Mouse (Mus musculus) ovary, adult 18-20 months (tissue): ENCODE data around the gene Tmpo.

ENCODE experiments used
- DNase-seq: peaks from one replicate; pipeline ENCODE4 v3.0.0; 2022; ENCODE audit warnings: low spot score, mixed read lengths

Tmpo gene

DNA sequence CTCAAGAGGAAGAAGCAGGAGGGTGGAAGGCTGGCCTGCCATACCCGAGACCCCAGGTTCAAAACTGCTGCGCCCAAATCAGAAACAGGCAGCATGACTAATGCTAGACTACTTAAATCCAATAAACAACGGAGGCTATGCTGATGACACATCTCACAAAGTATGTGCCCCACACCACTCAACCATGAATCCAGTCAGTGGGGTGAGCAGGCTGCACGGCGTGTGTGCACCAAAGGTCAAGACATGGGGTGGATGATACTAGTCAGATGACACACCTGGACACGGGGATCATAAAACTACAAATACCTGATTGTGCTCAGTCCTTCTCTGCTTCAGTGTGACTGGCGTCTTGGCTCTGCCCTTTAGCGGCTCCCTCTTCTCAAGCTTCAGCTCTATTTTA, 22.7 kb downstream of the Tmpo start:
- no peak for DNase-seq

DNA sequence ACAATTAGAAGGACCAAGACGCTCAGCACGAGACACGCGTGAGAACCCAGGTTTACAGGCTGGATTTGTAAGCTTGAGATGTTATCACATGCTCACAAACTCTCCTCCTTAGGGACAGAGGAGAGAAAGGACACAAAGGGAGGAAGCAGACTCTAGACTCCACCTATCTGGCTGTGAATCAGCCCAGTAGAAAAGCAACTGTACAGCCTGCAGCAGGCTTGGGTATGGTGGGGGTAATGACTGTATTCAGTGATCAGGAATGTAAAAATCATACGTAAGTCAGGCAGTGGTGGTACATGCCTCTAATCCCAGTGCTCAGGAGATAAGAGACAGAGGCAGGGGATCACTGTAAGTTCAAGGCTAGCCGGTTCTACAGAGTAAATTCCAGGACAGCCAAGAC, 24.8 kb downstream of the Tmpo start:
- DNase-seq = no peak

DNA sequence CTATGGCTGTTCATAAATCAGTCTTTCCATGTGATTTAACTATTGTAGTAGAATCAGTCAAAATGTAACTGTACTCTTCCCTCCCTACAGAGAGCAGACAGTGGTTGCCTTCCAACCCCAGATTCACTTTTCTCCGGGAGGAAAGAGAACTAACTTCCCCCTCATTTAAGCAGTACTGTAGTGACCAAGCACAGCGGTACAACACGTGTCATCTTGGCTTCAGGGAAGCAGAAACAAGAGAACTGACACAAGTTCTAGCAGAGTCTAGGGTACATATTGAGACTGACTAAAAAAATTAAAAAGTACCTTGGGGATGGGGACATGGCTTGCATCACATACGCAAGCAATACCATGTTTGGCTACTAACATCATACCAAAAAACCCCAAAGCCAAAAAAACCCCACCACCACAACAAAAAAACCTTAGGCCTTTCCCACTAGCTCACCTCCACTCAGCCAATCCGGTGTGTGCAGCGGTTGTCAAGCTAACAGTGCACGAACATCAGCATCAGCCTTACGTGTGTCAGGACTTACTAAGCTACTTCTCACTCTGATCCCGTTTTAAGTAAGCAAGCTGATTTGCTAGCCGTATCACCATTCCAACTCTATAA, 27.1 kb downstream of the Tmpo start:
- no peak for DNase-seq

DNA sequence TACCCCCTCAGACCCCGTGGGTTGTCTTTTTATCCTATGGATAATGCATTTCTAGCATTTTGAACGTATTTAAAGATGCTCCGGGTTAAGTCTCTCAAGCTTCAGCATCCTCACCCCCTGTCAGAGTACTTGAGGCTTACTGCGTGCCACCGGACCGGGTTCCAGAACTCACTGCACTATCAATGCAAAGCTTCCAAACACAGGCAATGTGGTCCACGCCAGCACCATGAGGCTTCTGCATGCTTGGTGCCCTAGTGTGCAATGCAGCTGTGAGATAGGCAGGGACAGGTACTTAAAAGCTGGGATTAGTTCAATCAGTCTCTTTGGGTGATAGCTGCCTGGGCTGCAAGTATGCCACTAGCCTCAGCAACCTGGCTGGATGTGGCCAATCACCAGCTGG, 35.7 kb downstream of the Tmpo start:
- no peak for DNase-seq

DNA sequence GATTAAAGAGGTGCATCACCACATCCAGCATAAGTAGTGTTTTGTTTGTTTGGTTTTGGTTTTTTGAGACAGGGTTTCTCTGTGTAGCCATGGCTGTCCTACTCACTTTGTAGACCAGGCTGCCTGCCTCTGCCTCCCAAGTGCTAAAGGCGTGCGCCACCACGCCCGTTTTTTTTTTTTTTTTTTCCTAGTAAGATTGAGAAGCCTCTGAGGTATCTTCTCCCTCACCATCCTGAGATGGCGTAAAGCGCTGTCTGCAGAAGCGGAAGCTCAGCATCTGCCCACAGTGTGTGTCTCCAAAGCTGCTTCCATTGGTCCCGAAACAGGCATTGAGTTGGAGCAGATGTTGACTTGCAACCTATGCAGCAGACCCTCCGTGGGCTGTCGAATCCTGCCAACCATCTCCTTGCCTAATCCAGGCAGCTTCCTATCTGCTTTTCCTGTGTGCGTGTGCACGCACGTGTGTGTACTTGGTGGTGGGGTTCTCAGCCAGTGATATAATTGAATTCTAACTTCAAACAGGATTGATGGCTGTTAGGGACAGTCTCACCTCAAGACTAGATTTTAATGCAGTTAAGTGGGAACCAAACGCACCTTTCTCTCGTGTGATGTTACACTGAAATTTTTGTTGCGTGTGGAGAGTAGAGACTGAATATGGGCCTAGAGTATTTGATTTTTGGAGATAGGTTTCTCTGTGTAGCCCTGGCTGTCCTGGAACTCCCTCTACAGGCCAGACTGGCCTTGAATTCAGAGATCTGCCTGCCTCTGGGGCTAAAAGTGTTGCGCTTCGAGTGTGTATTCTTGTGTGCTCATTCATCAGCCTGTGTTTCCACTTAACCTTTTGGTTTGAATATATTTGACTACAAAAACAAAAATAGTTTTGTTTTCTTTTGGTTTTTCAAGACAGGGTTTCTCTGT, 37.5 kb downstream of the Tmpo start:
- no peak for DNase-seq

DNA sequence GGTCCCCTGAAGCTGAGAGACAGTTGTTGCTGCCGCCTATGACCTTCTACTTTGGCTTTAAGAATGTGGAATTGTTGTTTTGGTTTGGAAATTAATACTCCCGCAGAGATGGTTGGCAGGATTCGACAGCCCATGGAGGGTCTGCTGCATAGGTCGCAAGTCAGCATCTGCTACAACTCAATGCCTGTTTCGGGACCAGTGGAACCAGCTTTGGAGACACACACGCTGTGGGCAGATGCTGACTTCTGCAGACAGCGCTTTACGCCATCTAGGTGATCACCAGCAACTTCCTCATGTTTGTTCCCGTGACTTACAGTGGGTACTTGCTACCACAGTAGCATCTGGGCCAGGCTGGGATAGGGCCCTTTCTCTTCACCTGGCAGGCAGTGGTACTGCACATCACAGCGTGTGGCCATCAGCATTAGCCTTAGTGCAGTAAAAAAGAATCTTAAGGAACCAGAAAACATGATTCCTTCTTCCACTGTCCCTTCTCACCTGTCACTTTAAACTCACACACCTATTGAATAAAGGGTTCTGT, 38.4 kb downstream of the Tmpo start:
- DNase-seq = no peak

DNA sequence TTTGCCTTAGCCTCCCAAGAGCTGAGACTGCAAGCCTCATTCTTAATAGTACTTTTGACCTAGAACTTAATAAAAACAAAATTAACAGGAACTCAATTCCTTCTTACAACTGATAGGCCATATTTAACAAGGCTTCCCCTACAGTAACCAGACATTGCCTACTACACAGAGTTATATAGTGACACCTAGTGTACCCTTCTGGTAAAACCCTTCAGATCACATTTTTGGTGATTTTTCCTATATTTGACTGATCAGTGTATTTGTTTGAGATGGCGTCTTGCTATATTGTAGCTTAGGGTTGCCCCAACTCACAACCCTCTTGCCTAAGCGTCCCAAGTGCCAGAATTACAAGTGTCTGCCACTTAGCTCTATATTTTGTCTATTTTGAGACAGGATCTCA, 39.6 kb downstream of the Tmpo start:
- DNase-seq = no peak

DNA sequence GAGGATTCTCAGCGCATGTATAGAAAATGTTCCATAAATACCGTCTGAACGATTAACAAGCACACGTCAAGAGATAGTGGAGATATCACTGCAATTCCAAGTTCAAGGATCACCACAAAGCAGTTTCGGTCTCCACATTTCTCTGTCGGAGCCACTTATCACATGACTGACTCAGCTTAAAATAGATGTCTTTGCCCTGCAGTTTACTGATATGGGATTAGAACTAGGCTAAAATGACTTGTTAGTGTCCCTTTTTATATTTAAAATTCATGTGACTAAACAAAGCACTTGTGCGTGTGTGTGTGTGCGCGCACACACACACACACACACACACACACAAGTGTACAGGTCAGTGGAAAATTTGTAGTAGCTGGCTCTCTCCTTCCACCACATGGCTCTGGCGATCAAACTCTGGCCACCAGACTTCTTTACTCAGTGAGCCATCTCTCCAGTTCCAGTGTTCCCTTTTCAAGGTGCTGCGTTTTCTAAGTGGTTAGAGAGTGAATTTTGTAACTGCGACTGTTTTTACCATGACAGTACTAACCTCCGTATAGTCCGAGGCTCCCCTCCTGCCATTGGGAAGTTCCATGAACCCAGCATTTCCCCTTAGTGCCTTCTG, 41.9 kb downstream of the Tmpo start:
- no peak for DNase-seq

DNA sequence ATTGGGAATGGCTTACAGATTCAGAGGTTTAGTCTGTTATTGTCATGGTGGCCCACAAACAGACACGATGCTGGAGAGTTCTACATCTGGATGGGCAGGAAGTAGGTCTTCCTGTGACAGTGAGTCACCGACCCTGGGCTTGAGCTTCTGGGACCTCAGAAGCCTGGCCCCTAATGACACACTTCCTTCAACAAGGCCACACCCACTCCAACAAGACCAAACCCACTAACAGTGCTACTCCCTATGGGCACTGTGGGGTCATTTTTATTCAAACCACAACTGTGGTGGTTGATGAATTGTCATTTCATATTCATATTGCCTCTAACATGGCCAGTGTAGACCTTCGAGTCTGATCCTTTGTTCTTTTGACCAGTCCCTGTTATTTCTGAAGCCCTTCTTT, 42.8 kb downstream of the Tmpo start:
- DNase-seq = no peak

DNA sequence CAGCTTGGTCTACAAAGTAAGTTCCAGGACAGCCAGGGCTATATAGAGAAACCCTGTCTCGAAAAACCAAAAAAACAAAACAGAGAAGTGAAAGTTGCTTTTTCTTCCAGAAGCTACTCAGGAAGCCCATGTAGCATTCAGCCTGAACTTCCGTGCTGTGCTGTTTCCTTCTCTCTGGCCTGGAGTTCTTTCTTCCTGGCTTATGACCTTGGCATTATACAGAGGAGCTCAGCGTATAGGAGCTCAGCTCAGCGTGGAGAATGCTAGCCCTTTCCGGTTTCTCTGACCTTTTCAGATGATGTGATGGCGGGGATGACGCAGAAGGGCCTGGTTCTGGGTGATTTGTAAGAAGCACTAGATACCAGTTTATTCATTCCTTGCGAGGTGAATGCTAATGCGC, 43.7 kb downstream of the Tmpo start:
- DNase-seq = no peak

DNA sequence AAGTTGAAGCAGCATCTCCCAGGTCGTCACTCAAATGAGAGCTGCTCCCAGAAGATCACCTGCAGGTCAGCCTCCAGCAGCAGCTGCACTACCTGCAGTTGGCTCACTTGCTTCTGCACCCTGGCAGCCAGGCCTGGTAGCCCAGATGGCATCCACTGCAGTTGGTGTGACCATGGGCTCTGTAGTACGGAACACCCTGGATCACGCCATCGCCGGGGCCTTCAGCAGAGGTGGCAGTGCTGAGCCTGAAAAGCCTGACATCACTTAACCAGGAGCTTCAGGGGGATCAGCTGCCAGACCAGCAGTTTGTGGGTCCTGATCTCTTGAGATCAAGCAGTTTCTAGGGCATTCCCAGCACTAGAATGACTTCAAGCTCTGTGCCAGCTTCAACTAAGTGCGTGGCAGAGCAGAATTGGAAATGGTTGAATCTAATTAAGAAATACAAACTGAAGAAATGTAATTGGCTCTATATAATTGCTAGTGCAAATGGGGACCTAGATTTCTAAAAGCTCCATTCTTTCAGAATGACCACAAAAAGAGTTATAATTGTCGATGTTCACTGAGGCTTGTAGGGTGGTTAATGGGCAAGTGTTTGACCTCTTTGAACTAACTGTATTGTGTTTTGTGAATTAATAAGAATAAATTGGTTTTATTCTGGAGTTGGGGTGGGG, 45.7 kb downstream of the Tmpo start:
- no peak for DNase-seq

DNA sequence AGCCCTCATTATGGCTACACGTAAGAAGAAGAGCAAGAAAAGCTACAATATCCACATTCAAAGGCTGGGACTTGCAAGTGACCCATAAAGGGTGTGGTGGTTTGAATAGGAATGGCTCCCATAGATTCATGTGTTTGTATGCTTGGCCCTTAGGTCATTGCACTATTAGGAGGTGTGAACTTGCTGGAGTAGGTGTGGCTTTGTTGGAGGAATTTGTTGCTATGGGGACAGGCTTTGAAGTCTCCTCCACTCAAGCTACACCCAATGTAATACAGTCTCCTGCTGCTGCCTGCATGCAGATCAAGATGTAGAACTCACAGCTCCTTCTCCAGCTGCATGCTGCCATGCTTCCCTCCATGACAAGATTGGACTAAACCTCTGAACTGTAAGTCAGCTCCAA, 49.5 kb downstream of the Tmpo start:
- DNase-seq = no peak

DNA sequence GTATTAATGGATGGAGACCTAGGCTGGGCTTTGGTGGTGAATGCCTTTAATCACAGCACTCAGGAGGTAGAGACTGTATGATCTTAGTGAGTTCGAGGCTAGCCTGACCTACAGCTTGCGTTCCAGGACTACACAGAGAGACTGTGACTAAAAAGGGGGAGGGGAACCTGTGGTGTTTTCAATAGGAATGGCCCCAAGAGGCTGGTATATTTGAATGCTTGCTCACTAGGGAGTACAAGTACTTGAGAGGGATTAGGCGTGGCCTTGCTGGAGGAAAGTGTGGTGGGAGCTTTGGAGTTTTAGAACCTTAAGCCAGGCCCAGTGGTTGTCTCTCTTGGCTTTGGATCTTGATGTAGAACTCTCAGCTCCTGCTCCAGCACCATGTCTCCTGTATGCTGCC, 50.3 kb downstream of the Tmpo start:
- no peak for DNase-seq

DNA sequence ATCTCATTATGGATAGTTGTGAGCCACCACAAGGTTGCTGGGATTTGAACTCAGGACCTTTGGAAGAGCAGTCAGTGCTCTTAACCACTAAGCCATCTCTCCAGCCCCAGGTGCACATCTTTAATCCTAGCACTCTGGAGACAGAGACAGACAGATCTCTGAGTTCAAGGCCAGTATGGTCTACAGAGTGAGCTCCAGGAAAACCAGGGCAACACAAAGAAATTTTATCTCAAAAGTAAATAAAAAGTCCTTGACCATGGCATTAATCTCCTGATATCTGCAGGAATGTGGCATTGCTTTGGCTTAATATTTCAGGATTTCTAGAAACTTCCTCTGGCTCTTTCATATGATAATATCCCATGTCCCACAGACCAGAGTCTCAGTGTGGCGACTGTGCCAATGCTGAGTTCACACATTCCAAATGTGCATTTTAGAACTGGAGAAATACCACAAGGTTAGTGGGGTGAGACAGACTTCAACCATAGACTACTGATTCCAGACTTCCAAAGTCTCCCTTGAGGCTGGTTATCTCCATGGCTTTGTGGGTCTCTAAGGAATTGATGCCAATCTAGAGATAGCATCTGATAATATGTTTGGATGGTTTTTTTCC, 52.5 kb downstream of the Tmpo start:
- peak; percentile 9 for DNase-seq

DNA sequence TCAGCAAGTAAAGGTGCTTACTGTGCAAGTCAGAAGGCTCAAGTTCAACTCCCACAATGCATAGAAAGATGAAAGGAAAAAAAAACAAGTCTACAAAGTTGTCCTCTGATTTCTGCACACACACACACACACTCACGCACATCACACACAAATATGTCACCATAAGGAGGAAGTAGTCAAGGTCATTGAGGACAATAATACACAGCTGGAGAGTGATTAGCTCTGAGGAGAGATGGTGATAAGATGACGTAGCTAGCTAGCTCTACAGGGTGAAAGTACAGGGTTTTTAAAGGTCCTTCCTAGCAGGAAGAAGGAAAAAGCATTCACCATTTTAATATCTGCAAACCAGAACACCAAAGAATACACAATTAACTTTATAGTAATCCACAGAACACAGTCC, 53.7 kb downstream of the Tmpo start:
- DNase-seq = no peak

DNA sequence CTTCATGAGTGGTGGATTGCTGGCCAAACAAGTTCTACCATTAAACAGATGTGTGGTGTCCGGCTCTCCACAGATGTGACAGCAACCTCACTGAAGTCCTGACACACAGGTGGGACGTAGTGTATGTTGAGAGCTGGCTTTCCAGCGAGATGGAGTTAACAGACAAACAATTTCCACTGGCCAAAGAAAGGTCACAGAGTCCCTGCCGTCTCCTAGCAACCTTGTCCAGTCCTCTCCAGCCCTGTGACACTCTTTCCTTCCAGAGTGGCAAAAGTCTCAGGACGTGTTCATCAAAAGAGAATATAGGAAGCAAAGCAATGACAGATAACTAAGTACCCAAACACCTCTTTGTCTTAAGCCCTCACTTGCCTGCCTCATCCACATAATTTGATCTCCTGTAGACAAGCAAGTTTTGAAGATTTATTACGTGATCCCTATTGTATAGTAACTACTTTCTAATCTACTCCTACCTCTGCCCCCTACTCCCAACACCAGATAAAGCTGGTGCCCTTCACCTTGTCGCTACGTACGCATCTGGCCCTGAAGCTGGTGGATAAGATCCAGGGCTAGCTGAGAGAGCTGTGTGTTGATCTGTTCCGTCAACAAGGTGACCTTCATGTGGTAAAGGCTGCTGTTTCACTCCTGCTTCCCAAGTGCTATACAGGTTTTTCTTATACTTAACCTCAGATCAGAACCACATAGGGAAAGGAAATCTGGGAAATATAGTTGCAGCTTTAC, 54.3 kb downstream of the Tmpo start:
- peak; percentile 7 for DNase-seq

DNA sequence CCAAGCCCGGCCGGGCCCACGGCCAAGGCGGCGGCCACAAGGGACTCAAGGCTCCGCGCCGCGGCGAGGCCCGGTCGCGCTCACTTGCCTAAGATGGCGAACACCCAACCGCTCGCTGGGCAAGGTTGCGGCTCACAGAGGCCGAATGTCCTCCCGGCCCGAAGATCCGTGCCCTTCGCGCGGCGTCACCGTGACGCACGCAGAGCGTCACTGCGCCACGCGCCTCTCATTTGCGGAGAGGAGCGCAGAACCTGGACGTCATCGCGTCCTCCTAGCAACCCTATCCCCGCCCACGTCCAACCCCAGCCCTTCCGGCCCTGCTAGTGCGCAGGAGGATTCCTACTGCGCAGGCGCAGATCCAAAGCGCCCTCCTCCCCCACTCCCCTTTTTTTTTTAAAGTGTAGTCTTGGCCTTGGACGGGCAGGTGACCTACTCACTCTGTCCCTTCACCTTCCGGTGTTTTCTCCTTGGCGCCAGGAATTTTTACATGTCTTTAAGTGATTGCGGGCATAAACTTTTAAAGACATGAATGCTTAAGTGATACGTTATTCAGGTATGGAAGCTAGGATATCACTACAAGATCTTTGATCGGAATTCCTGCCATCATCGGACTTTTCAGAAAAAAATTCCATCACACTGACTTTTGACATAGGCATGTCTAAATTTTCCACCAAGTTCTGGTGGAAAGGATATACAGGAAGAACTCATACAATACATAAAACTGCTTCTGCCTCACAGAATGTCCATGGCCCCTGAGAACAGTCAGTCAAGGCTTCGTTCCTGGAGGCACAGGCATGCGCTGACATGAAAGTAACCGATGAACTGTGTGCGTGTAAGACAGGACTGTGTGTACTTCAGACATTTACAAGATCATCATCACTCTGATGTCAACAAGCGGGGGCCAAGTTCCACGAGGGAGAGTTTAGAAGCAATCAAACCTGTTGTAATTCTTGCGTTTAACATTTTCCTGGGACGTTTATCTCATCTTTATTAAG, 57.0 kb downstream of the Tmpo start, which contains the start of gene Slc25a3:
Gene Slc25a3 (minus strand): TSS at position 232 of the 995 bp plus-strand sequence.
- DNase-seq = peak; percentile 98

DNA sequence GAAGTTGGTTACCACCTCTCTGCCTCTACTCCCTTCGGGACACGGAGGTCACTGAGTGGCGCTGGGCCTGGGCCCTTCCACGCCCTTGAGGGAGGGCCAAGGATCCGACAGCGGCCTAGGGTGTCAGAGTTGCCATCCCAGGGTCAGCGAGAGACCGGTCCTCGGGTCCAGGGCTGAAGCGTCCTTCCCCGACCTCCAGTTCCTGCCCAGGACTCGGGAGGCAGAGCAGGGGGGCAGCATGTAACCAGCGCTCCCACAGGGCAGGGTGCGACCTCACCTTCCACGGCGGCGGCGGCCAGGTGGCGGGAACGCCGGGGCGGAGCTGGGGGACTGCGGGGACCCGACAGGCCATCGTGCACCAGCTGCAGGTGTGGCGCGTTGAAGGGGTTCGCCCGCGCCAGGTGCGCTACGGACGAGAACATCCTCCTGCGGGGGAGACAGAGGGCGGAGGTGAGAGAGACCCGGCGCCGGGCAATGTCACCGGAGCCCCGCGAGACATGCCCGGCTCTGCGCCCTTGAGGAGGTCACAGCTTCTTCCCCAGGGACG, 57.8 kb downstream of the Tmpo start:
- DNase-seq = peak; percentile 19

DNA sequence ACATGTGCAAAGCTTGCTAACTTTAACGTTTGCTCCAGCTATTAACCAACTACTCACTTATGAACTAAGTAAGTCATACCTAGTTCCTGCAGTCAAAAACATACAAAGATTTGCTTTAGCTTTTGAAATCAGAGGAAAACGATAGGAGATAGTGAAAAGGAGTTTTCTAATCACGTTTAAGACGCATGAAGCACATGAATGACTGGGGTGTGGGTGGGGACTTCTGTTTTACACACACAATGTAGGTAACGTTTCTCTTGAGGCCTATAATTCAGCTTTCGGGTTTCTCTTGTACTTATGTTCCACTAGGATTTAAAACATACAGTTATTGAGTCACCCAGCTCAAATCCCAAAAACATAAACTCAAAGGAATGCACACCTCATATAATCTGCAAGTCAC, 58.5 kb downstream of the Tmpo start:
- DNase-seq = no peak

DNA sequence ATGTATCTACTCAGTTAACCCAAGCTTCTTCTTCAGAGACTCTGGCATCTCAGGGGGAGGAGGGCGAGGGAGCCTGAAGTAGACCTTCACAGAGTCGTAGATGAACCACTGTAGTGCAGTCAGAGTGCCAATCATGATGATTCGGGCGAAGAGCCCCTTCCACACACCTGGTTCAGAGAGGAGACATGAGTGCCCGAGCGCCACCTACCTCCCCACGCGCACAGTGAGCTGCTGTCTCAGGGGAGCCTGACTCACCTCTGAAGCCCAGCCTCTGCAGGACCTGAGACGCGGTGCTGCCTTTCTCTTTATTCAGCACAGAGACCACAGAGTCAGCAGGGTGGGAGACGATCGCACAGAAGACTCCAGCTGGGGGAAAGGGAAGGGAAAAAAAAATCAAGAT, 64.2 kb downstream of the Tmpo start:
- no peak for DNase-seq
